23 mouse cellular contexts compared by ENCODE assay signal in the genomic region with DNA sequence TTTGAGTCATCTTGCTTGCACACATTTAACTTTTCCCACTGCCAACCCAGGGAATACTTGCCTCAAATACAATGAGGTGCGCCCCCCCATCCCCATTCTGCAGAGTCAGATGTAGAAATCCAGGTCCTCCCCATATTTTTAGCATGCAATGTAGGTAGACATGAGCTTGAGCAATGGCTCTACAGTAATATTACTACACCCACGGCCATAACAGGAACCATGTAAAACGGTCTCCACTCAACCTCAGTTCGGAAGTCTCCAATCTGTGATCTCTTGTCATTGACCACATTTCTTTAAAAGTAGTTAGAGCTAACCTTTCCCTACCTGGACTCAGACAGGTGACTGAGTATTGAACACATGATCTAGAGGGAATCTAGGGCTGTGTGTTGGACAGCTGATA.
"Had no signal": no experiment of that assay in that cellular context is flagged by ENCODE, and none has a peak within 500 bp of the region (broad histone marks: within the 10 kb centered on the region; RNA-seq: fewer than 3 reads in every experiment).

No protein-coding gene starts in this region.

- DNase-seq: gastrocnemius, postnatal 14 days; gastrocnemius, postnatal 36 days; heart, adult 18-20 months; heart, postnatal 10 days; kidney, adult 18-20 months; kidney, adult 8-10 months; kidney, postnatal 10 days; kidney, postnatal 25 days; kidney, postnatal 4 days; liver had no signal

- H3K27ac ChIP-seq: heart, embryonic 10.5 days; hindbrain, embryonic 12.5 days; hindbrain, embryonic 14.5 days; intestine, embryonic 15.5 days; layer of hippocampus, adult 2 months; left cerebral cortex, adult 2 months; limb, embryonic 10.5 days; limb, embryonic 12.5 days; liver, embryonic 12.5 days had no signal

- H3K4me1 ChIP-seq: heart, embryonic 10.5 days; heart, embryonic 12.5 days; hindbrain, embryonic 12.5 days; intestine, embryonic 15.5 days; limb, embryonic 10.5 days; limb, embryonic 12.5 days; liver, embryonic 12.5 days had no signal

- ATAC-seq: hindbrain, embryonic 16.5 days; inflammation-experienced regulatory T-cells, adult 6 months; intestine, embryonic 15.5 days; intestine, postnatal 0 days; liver, embryonic 12.5 days had no signal

- H3K4me3 ChIP-seq: heart, embryonic 10.5 days; heart, embryonic 12.5 days; hindbrain, embryonic 12.5 days; intestine, embryonic 15.5 days; layer of hippocampus, adult 2 months; left cerebral cortex, adult 2 months; limb, embryonic 10.5 days; limb, embryonic 12.5 days; liver, embryonic 12.5 days had no signal
